Comparison of ENCODE assay signal across 8 mouse cellular contexts in genomic region chr4:149889851-149890250, GRCm38 (mm10).
DNase-seq lines count a peak whose midpoint lies in the region; ATAC-seq and TF ChIP-seq lines count a peak whose summit lies in the region.

No protein-coding gene starts in this region.

- H3K4me3 ChIP-seq in ES-Bruce4 (ENCODE audit: low read depth, low read length), result peak overlapping the region; percentile 3; the same call in 1 of the 2 replicates
- H3K4me3 ChIP-seq in gastrocnemius, adult 2 months, result peak overlapping the region; percentile 14
- H3K4me3 ChIP-seq in hindbrain, embryonic 11.5 days (ENCODE audit: low read depth, low read length), result no peak overlapping the region
- H3K4me3 ChIP-seq in forebrain, embryonic 13.5 days, result no peak overlapping the region

- no peak for TF ChIP-seq POLR2A in ES-Bruce4 (IDR thresholded peaks at IDR 0.05; ENCODE audit: insufficient read depth, low read length)

- H3K9ac ChIP-seq in ES-Bruce4 (ENCODE audit: low read depth, poor library complexity, severe bottlenecking), result 0 out of 2 replicates have a peak overlapping the region, but pooled peaks have one; percentile 3
- 0 out of 2 replicates have a peak overlapping the region, but pooled peaks have one; percentile 8 for H3K9ac ChIP-seq in hindbrain, embryonic 11.5 days (ENCODE audit: low read depth, low read length)
- H3K9ac ChIP-seq in forebrain, embryonic 13.5 days, result no peak overlapping the region

- no peak for ATAC-seq in hindbrain, embryonic 11.5 days (ENCODE audit: low FRiP score)
- no peak for ATAC-seq in forebrain, embryonic 13.5 days

- H3K27ac ChIP-seq in ES-Bruce4 (ENCODE audit: insufficient read depth, low read length), result no peak overlapping the region
- peak overlapping the region; percentile 87 for H3K27ac ChIP-seq in gastrocnemius, adult 2 months
- peak overlapping the region; percentile 8; the same call in 1 of the 2 replicates for H3K27ac ChIP-seq in hindbrain, embryonic 11.5 days (ENCODE audit: low read depth, low read length)
- no peak overlapping the region for H3K27ac ChIP-seq in forebrain, embryonic 13.5 days

- intact Hi-C loops in gastrocnemius, adult 2 months (cut with DNase I), result loop anchor here (2.0 to 5.0 kb wide), 2 partner anchors 37 to 65 kb away; partner anchors contain the start of gene Spsb1

- no peak overlapping the region for H3K4me2 ChIP-seq in hindbrain, embryonic 11.5 days (replicated peaks; ENCODE audit: low read depth, low read length)
- no peak overlapping the region for H3K4me2 ChIP-seq in forebrain, embryonic 13.5 days

- TF ChIP-seq EP300 in ES-Bruce4 (IDR thresholded peaks at IDR 0.05; ENCODE audit: insufficient read depth, low read depth, low read length), result no peak

- H3K4me1 ChIP-seq in ES-Bruce4 (ENCODE audit: control insufficient read depth, insufficient read depth, low read length), result no peaks in the 10 kb centered on the region
- H3K4me1 ChIP-seq in hindbrain, embryonic 11.5 days (replicated peaks; ENCODE audit: control insufficient read depth, insufficient read depth, low read length), result peaks cover 2% of the 10 kb centered on the region
- peaks cover 26% of the 10 kb centered on the region for H3K4me1 ChIP-seq in forebrain, embryonic 13.5 days

- H3K36me3 ChIP-seq in ES-Bruce4 (ENCODE audit: control insufficient read depth, insufficient read depth, low read length, poor library complexity, severe bottlenecking), result no peaks in the 10 kb centered on the region
- no peaks in the 10 kb centered on the region for H3K36me3 ChIP-seq in hindbrain, embryonic 11.5 days (ENCODE audit: control insufficient read depth, insufficient read depth, low read length)
- no peaks in the 10 kb centered on the region for H3K36me3 ChIP-seq in forebrain, embryonic 13.5 days (ENCODE audit: poor library complexity, severe bottlenecking)

- H3K27me3 ChIP-seq in ES-Bruce4 (ENCODE audit: control insufficient read depth, insufficient read depth, low read length, poor library complexity, severe bottlenecking), result no peaks in the 10 kb centered on the region
- no peaks in the 10 kb centered on the region for H3K27me3 ChIP-seq in hindbrain, embryonic 11.5 days (ENCODE audit: control insufficient read depth, insufficient read depth, low read length)
- no peaks in the 10 kb centered on the region for H3K27me3 ChIP-seq in forebrain, embryonic 13.5 days

- DNase-seq in adrenal gland, adult 2 months, result peak; percentile 87
- DNase-seq in gastrocnemius, adult 2 months, result peak; percentile 94
- no peak for DNase-seq in hindbrain, embryonic 11.5 days (ENCODE audit: low spot score)
- peak; percentile 75 for DNase-seq in layer of hippocampus, adult 9-11 months
- DNase-seq in lung, postnatal 4 days, result peak; percentile 84 to 92
- peak; percentile 46 for DNase-seq in thymus, postnatal 14 days

- no peak for TF ChIP-seq CTCF in ES-Bruce4 (IDR thresholded peaks at IDR 0.05; ENCODE audit: low read depth, low read length)
- no peak for TF ChIP-seq CTCF in gastrocnemius, adult 2 months (IDR thresholded peaks at IDR 0.05)

- H3K9me3 ChIP-seq in ES-Bruce4 (replicated peaks; ENCODE audit: control insufficient read depth, insufficient read depth, low read length, poor library complexity, severe bottlenecking), result no peaks in the 10 kb centered on the region
- no peaks in the 10 kb centered on the region for H3K9me3 ChIP-seq in hindbrain, embryonic 11.5 days (ENCODE audit: control insufficient read depth, low read length)
- H3K9me3 ChIP-seq in forebrain, embryonic 13.5 days (replicated peaks), result no peaks in the 10 kb centered on the region

- 30% methylated on average over 13 of the region's 13 CpGs for WGBS in hindbrain, embryonic 11.5 days
- WGBS in forebrain, embryonic 13.5 days, result 44% methylated on average over 13 of the region's 13 CpGs

Comparison
In these comparisons a context has a peak if more than half of its experiments do, and no peak if none do; other contexts are left out.
1. H3K27ac ChIP-seq: peak in gastrocnemius, adult 2 months (single experiment) and hindbrain, embryonic 11.5 days (single experiment); none in ES-Bruce4 (single experiment) and forebrain, embryonic 13.5 days (single experiment).
2. H3K4me3 ChIP-seq: peak in ES-Bruce4 (single experiment) and gastrocnemius, adult 2 months (single experiment); none in hindbrain, embryonic 11.5 days (single experiment) and forebrain, embryonic 13.5 days (single experiment).